Mouse (Mus musculus): ENCODE data around the gene Cyld. TPM values are rescaled to one million over a fixed set of nuclear protein-coding genes. Genes with fewer than 3 reads are reported as not detected.

Cyld gene
- polyA plus RNA-seq, 1 experiment: 0.04 TPM

GRCm38 (mm10) chr8:88683656-88684289 lies 13.1 kb upstream of the Cyld start:
- H3K36me3 ChIP-seq (ENCODE audit: control insufficient read depth): no peaks in the 10 kb centered on the region
- H3K27me3 ChIP-seq (ENCODE audit: control insufficient read depth): no peaks in the 10 kb centered on the region
- no peaks in the 10 kb centered on the region for H3K4me1 ChIP-seq (ENCODE audit: control insufficient read depth)
- TF ChIP-seq TAL1 (IDR thresholded peaks at IDR 0.05; ENCODE audit: low read length) (no peak), GATA1 (IDR thresholded peaks at IDR 0.05; ENCODE audit: low read length) (no peak)
- no peaks in the 10 kb centered on the region for H3K9me3 ChIP-seq (ENCODE audit: control insufficient read depth, low read length)
- H3K4me3 ChIP-seq (replicated peaks): no peak overlapping the region

GRCm38 (mm10) chr8:88686226-88686905 lies 10.5 kb upstream of the Cyld start:
- Histone ChIP-seq H3K27me3 (ENCODE audit: control insufficient read depth) (no peaks in the 10 kb centered on the region), H3K4me1 (ENCODE audit: control insufficient read depth) (no peaks in the 10 kb centered on the region), H3K4me3 (replicated peaks) (no peak overlapping the region), H3K36me3 (ENCODE audit: control insufficient read depth) (no peaks in the 10 kb centered on the region), H3K9me3 (ENCODE audit: control insufficient read depth, low read length) (no peaks in the 10 kb centered on the region)
- TF ChIP-seq GATA1 (IDR thresholded peaks at IDR 0.05; ENCODE audit: low read length): no peak
- no peak for TF ChIP-seq TAL1 (IDR thresholded peaks at IDR 0.05; ENCODE audit: low read length)

GRCm38 (mm10) chr8:88686906-88687235 lies 10.0 kb upstream of the Cyld start:
- TF ChIP-seq TAL1 (IDR thresholded peaks at IDR 0.05; ENCODE audit: low read length) (no peak), GATA1 (IDR thresholded peaks at IDR 0.05; ENCODE audit: low read length) (no peak)

GRCm38 (mm10) chr8:88689151-88689550 lies 7.7 kb upstream of the Cyld start:
- TF ChIP-seq GATA1 (IDR thresholded peaks at IDR 0.05; ENCODE audit: low read length) (no peak), TAL1 (IDR thresholded peaks at IDR 0.05; ENCODE audit: low read length) (no peak)
- Histone ChIP-seq H3K4me3 (replicated peaks) (no peak overlapping the region), H3K9me3 (ENCODE audit: control insufficient read depth, low read length) (no peaks in the 10 kb centered on the region), H3K4me1 (ENCODE audit: control insufficient read depth) (no peaks in the 10 kb centered on the region; the same call in 1 of the 2 replicates), H3K36me3 (ENCODE audit: control insufficient read depth) (no peaks in the 10 kb centered on the region), H3K27me3 (ENCODE audit: control insufficient read depth) (no peaks in the 10 kb centered on the region)

More at GRCm38 (mm10) chr8:88686906-88687235, 10.0 kb upstream of the Cyld start:
- Histone ChIP-seq H3K4me1 (ENCODE audit: control insufficient read depth) (no peaks in the 10 kb centered on the region), H3K36me3 (ENCODE audit: control insufficient read depth) (no peaks in the 10 kb centered on the region), H3K27me3 (ENCODE audit: control insufficient read depth) (no peaks in the 10 kb centered on the region), H3K9me3 (ENCODE audit: control insufficient read depth, low read length) (no peaks in the 10 kb centered on the region), H3K4me3 (replicated peaks) (no peak overlapping the region)

- TF ChIP-seq GATA1 (IDR thresholded peaks at IDR 0.05; ENCODE audit: low read length) (no peak), TAL1 (IDR thresholded peaks at IDR 0.05; ENCODE audit: low read length) (no peak)
- no peaks in the 10 kb centered on the region for H3K27me3 ChIP-seq (ENCODE audit: control insufficient read depth)
- no peak overlapping the region for H3K4me3 ChIP-seq (replicated peaks)
- peaks cover 5% of the 10 kb centered on the region for H3K4me1 ChIP-seq (ENCODE audit: control insufficient read depth)
- H3K36me3 ChIP-seq (ENCODE audit: control insufficient read depth): no peaks in the 10 kb centered on the region
- no peaks in the 10 kb centered on the region for H3K9me3 ChIP-seq (ENCODE audit: control insufficient read depth, low read length)
Measured at GRCm38 (mm10) chr8:88689891-88690290, 6.9 kb upstream of the Cyld start.

- TF ChIP-seq TAL1 (IDR thresholded peaks at IDR 0.05; ENCODE audit: low read length): no peak
- no peak for TF ChIP-seq GATA1 (IDR thresholded peaks at IDR 0.05; ENCODE audit: low read length)
- no peak overlapping the region for H3K4me3 ChIP-seq (replicated peaks)
- H3K4me1 ChIP-seq (ENCODE audit: control insufficient read depth): peaks cover 21% of the 10 kb centered on the region
- no peaks in the 10 kb centered on the region for H3K27me3 ChIP-seq (ENCODE audit: control insufficient read depth)
- H3K9me3 ChIP-seq (ENCODE audit: control insufficient read depth, low read length): no peaks in the 10 kb centered on the region
- H3K36me3 ChIP-seq (ENCODE audit: control insufficient read depth): no peaks in the 10 kb centered on the region
Measured at GRCm38 (mm10) chr8:88691342-88691948, 5.4 kb upstream of the Cyld start.

GRCm38 (mm10) chr8:88691961-88692360 lies 4.9 kb upstream of the Cyld start:
- H3K27me3 ChIP-seq (ENCODE audit: control insufficient read depth): no peaks in the 10 kb centered on the region
- peaks cover 21% of the 10 kb centered on the region for H3K4me1 ChIP-seq (ENCODE audit: control insufficient read depth)
- no peaks in the 10 kb centered on the region for H3K36me3 ChIP-seq (ENCODE audit: control insufficient read depth)
- H3K4me3 ChIP-seq (replicated peaks): no peak overlapping the region
- TF ChIP-seq TAL1 (IDR thresholded peaks at IDR 0.05; ENCODE audit: low read length) (no peak), GATA1 (IDR thresholded peaks at IDR 0.05; ENCODE audit: low read length) (no peak)
- H3K9me3 ChIP-seq (ENCODE audit: control insufficient read depth, low read length): no peaks in the 10 kb centered on the region

- no peak for TF ChIP-seq TAL1 (IDR thresholded peaks at IDR 0.05; ENCODE audit: low read length)
- no peak for TF ChIP-seq GATA1 (IDR thresholded peaks at IDR 0.05; ENCODE audit: low read length)
- Histone ChIP-seq H3K36me3 (ENCODE audit: control insufficient read depth) (no peaks in the 10 kb centered on the region), H3K4me3 (replicated peaks) (no peak overlapping the region), H3K27me3 (ENCODE audit: control insufficient read depth) (no peaks in the 10 kb centered on the region), H3K4me1 (ENCODE audit: control insufficient read depth) (peaks cover 29% of the 10 kb centered on the region), H3K9me3 (ENCODE audit: control insufficient read depth, low read length) (no peaks in the 10 kb centered on the region)
Measured at GRCm38 (mm10) chr8:88692866-88693265, 4.0 kb upstream of the Cyld start.

GRCm38 (mm10) chr8:88693376-88693775 lies 3.5 kb upstream of the Cyld start:
- H3K4me1 ChIP-seq (ENCODE audit: control insufficient read depth): peaks cover 31% of the 10 kb centered on the region
- no peak for TF ChIP-seq GATA1 (IDR thresholded peaks at IDR 0.05; ENCODE audit: low read length)
- TF ChIP-seq TAL1 (IDR thresholded peaks at IDR 0.05; ENCODE audit: low read length): no peak

More at GRCm38 (mm10) chr8:88693376-88693775, 3.5 kb upstream of the Cyld start:
- H3K36me3 ChIP-seq (ENCODE audit: control insufficient read depth): no peaks in the 10 kb centered on the region
- H3K9me3 ChIP-seq (ENCODE audit: control insufficient read depth, low read length): no peaks in the 10 kb centered on the region
- H3K4me3 ChIP-seq (replicated peaks): no peak overlapping the region
- H3K27me3 ChIP-seq (ENCODE audit: control insufficient read depth): no peaks in the 10 kb centered on the region
